Mouse (Mus musculus): ENCODE data around the gene Oma1. TPM values are rescaled to one million over a fixed set of nuclear protein-coding genes. Genes with fewer than 3 reads are reported as not detected.

Oma1 gene
- polyA plus RNA-seq, 1 experiment from 2014 or later = 17.0 TPM

DNA sequence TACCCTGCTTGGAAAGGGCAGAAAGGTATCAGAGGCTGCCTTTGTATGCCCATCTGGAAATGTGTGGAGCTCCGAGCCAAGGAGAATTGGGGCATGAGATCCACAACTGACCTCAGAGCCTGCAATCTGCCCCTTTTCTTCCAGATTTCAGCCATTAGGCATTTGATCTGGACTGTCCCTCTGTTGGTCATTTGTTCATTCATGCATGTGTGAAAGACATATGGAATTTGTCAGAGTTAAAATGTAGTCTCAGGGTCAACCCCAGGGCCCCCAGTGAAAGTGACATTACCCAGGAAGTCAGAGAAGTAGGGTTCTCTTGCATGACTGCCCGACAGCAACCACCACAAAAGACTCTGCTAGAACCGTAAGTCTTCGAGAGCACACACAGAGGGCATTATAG, 89.0 kb downstream of the Oma1 start:
- no peak for ATAC-seq (ENCODE audit: insufficient number of reproducible peaks, low FRiP score, low TSS enrichment, low read depth)
- H3K9ac ChIP-seq = no peak overlapping the region
- no peaks in the 10 kb centered on the region for H3K9me3 ChIP-seq (replicated peaks)
- no peaks in the 10 kb centered on the region for H3K27me3 ChIP-seq
- no peak overlapping the region for H3K4me2 ChIP-seq (replicated peaks)
- no peak overlapping the region for H3K27ac ChIP-seq (replicated peaks)
- no peaks in the 10 kb centered on the region for H3K36me3 ChIP-seq
- WGBS = 61% methylated on average over 4 of the region's 4 CpGs
- H3K4me3 ChIP-seq (replicated peaks) = no peak overlapping the region
- H3K4me1 ChIP-seq = no peaks in the 10 kb centered on the region

DNA sequence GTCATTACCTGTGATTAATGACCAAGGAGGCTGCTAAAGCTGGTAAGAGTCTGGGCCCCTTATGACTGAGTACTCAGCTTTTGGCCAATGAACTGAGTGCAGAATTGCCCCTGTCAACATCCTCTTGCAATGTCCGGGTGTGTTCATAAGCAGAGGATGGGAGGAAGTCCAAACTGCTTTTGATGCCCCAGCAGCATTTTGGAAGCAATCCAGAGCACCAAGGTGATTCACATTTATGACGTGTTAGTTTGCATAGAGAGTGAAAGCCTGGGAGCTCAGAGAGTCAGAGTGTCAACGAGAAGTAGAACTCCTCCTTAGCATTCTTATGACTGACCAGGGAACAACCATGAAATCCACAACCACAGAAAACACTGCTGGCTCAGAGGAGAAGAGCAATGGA, 91.7 kb downstream of the Oma1 start:
- Histone ChIP-seq H3K4me3 (replicated peaks) (no peak overlapping the region), H3K4me1 (no peaks in the 10 kb centered on the region), H3K9ac (no peak overlapping the region), H3K27me3 (no peaks in the 10 kb centered on the region), H3K27ac (replicated peaks) (no peak overlapping the region), H3K4me2 (replicated peaks) (no peak overlapping the region), H3K36me3 (no peaks in the 10 kb centered on the region), H3K9me3 (replicated peaks) (no peaks in the 10 kb centered on the region)
- ATAC-seq (ENCODE audit: insufficient number of reproducible peaks, low FRiP score, low TSS enrichment, low read depth) = no peak
- 68% methylated on average over 3 of the region's 3 CpGs for WGBS

DNA sequence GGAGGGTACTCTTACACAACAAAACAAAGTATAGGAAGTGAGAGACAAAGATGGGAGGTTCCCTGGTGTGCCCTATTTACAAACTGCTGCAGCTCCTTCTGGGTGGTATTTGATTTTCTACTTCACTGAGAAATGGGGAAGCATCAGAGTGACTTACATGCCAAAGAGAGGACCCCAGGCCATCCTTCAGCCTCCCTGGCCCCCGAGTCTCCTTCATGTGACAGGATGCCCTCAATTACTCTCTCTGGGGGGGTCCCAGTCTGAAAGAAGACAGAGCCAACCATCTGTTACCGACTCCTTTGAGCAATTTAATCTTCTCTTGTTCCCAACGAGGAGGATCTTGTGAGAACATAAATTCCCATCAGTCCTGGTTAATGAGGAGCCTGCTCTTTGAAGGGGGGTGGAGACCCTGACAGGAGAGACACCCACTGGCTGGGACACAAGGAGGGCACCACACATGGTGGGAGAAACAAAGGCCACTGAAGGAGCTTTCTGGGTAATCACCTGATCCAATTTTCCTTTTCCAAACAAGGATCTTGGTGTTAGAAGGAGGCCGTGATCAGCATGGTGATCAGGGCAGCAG, 96.7 kb downstream of the Oma1 start:
- Histone ChIP-seq H3K9me3 (replicated peaks) (no peaks in the 10 kb centered on the region), H3K4me2 (replicated peaks) (no peak overlapping the region), H3K27ac (replicated peaks) (no peak overlapping the region), H3K4me3 (replicated peaks) (no peak overlapping the region), H3K36me3 (no peaks in the 10 kb centered on the region), H3K9ac (no peak overlapping the region), H3K27me3 (no peaks in the 10 kb centered on the region), H3K4me1 (no peaks in the 10 kb centered on the region)
- no peak for ATAC-seq (ENCODE audit: insufficient number of reproducible peaks, low FRiP score, low TSS enrichment, low read depth)
- 24% methylated on average over 4 of the region's 4 CpGs for WGBS

Other genes starting within 250 kb of the Oma1 start
- 37.1 and 56.1 TPM in 2 replicates for gene Mier1, start 199.4 kb upstream of the Oma1 start, polyA plus RNA-seq (2015; fragmentation: Nextera tagmentation; extraction: Ambion mirVana)
- gene Wdr78, start 199.3 kb upstream of the Oma1 start, polyA plus RNA-seq (2015; fragmentation: Nextera tagmentation; extraction: Ambion mirVana) = 6.4 and 8.6 TPM in 2 replicates
- 11.9 and 13.1 TPM in 2 replicates for gene Slc35d1, start 98.6 kb upstream of the Oma1 start, polyA plus RNA-seq (2015; fragmentation: Nextera tagmentation; extraction: Ambion mirVana)
- not detected in 2 replicates for gene 4921539E11Rik, start 22.9 kb upstream of the Oma1 start, polyA plus RNA-seq (2015; fragmentation: Nextera tagmentation; extraction: Ambion mirVana)